Comparison of ENCODE assay signal across 28 mouse cellular contexts in genomic region chr7:24368946-24369345, GRCm38 (mm10). TPM values are rescaled to one million over a fixed set of nuclear protein-coding genes. Genes with fewer than 3 reads are reported as not detected.
A peak's percentile ranks its signal among the peaks of the same experiment; 100 is the strongest.
DNase-seq lines count a peak whose midpoint lies in the region; ATAC-seq and TF ChIP-seq lines count a peak whose summit lies in the region.
"Had no signal": no experiment of that assay in that cellular context is flagged by ENCODE, and none has a peak within 500 bp of the region (broad histone marks: within the 10 kb centered on the region; RNA-seq: fewer than 3 reads in every experiment).

No protein-coding gene starts in this region.

- peak overlapping the region; percentile 97 for H3K27ac ChIP-seq in MEL (ENCODE audit: control insufficient read depth, low read depth, low read length)
- peak overlapping the region; percentile 100 for H3K27ac ChIP-seq in liver, embryonic 16.5 days (ENCODE audit: low read length)
- H3K27ac ChIP-seq: hindbrain, embryonic 13.5 days; left cerebral cortex, adult 2 months; neural tube, embryonic 12.5 days; stomach, embryonic 15.5 days had no signal

- no peak for TF ChIP-seq EP300 in MEL (IDR thresholded peaks at IDR 0.05; ENCODE audit: low read depth in 1 of 2, low read length in 2 of 2)

- TF ChIP-seq POLR2A in MEL (IDR thresholded peaks at IDR 0.05; ENCODE audit: control insufficient read depth in 1 of 2, insufficient read depth in 1 of 2, low read depth in 1 of 2, low read length in 2 of 2, poor library complexity in 1 of 2), result no peak

- no peak for ATAC-seq in erythroblast, adult 5-6 weeks (replicated peaks; ENCODE audit: low FRiP score, poor library complexity, severe bottlenecking)
- no peak for ATAC-seq in liver, embryonic 16.5 days (ENCODE audit: low read depth)
- ATAC-seq: Patski had no signal

- H3K4me1 ChIP-seq in erythroblast, embryonic 14.5 days (ENCODE audit: control insufficient read depth), result peaks cover 93% of the 10 kb centered on the region
- H3K4me1 ChIP-seq in MEL (ENCODE audit: control insufficient read depth in 1 of 2, insufficient read depth in 2 of 2, low read length in 2 of 2), result peaks cover 5 to 56% of the 10 kb centered on the region in 2 experiments; a peak in 3 of 4 replicates
- peaks cover 61% of the 10 kb centered on the region for H3K4me1 ChIP-seq in liver, embryonic 16.5 days (ENCODE audit: control insufficient read depth, low read depth, low read length)

- peaks cover 51% of the 10 kb centered on the region for H3K36me3 ChIP-seq in erythroblast, embryonic 14.5 days (ENCODE audit: control insufficient read depth)
- peaks cover 0 to 7% of the 10 kb centered on the region in 2 experiments; a peak in 2 of 4 replicates for H3K36me3 ChIP-seq in MEL (ENCODE audit: control insufficient read depth in 1 of 2, insufficient read depth in 2 of 2, low read length in 2 of 2)
- no peaks in the 10 kb centered on the region for H3K36me3 ChIP-seq in liver, embryonic 16.5 days (ENCODE audit: control insufficient read depth, insufficient read depth)
- H3K36me3 ChIP-seq: forebrain, embryonic 10.5 days; heart, embryonic 12.5 days; hindbrain, embryonic 13.5 days; neural tube, embryonic 12.5 days; stomach, embryonic 15.5 days had no signal

- no peak overlapping the region for H3K9ac ChIP-seq in MEL (ENCODE audit: control insufficient read depth, low read depth, low read length, poor library complexity, severe bottlenecking)
- H3K9ac ChIP-seq in liver, embryonic 16.5 days (ENCODE audit: low read depth, low read length), result peak overlapping the region; percentile 96
- H3K9ac ChIP-seq: heart, embryonic 12.5 days; hindbrain, embryonic 13.5 days; neural tube, embryonic 12.5 days; stomach, embryonic 15.5 days had no signal

- H3K4me3 ChIP-seq in erythroblast, embryonic 14.5 days (replicated peaks), result peak overlapping the region; percentile 79
- H3K4me3 ChIP-seq in MEL (ENCODE audit: control insufficient read depth in 1 of 2, insufficient read depth in 1 of 2, low read depth in 2 of 2, low read length in 2 of 2), result no peak overlapping the region
- H3K4me3 ChIP-seq in liver, embryonic 16.5 days (ENCODE audit: low read depth, low read length), result peak overlapping the region; percentile 89
- H3K4me3 ChIP-seq: forebrain, embryonic 10.5 days; heart, embryonic 12.5 days; hindbrain, embryonic 13.5 days; left cerebral cortex, adult 2 months; neural tube, embryonic 12.5 days; stomach, embryonic 15.5 days had no signal

- peaks cover 33% of the 10 kb centered on the region for H3K79me2 ChIP-seq in MEL (ENCODE audit: control insufficient read depth, insufficient read depth, low read length, poor library complexity)

- peaks cover 2% of the 10 kb centered on the region; the same call in 1 of the 2 replicates for H3K27me3 ChIP-seq in erythroblast, embryonic 14.5 days (ENCODE audit: control insufficient read depth)
- H3K27me3 ChIP-seq in MEL (ENCODE audit: control insufficient read depth in 1 of 2, insufficient read depth in 2 of 2, low read length in 2 of 2), result no peaks in the 10 kb centered on the region
- H3K27me3 ChIP-seq in liver, embryonic 16.5 days (ENCODE audit: control insufficient read depth, insufficient read depth, low read depth, low read length), result no peaks in the 10 kb centered on the region
- H3K27me3 ChIP-seq: hindbrain, embryonic 13.5 days; neural tube, embryonic 12.5 days; Patski; stomach, embryonic 15.5 days had no signal

- peak overlapping the region; percentile 95 for H3K4me2 ChIP-seq in liver, embryonic 16.5 days (ENCODE audit: low read depth, low read length)
- H3K4me2 ChIP-seq: hindbrain, embryonic 13.5 days; neural tube, embryonic 12.5 days; stomach, embryonic 15.5 days had no signal

- no peak for DNase-seq in MEL (ENCODE audit: low read depth, low spot score)
- DNase-seq in thymus, postnatal 25 days, result peak; percentile 46
- DNase-seq in left cerebral cortex, adult 18-20 months (ENCODE audit: low spot score in 2 of 2), result no peak
- DNase-seq in Muller cell, postnatal 12 days (ENCODE audit: inconsistent ontology term), result no peak
- DNase-seq in retina, postnatal 1 day, result no peak
- DNase-seq: adrenal gland, postnatal 25 days; cerebellum, adult 11-12 months; cerebellum, postnatal 14 days; embryo, embryonic 11 days; heart, adult 11 months; heart, postnatal 14 days; kidney, adult 8-10 months; kidney, postnatal 14 days; left cerebral cortex, postnatal 4 days; lung, adult 18-20 months had no signal

- TF ChIP-seq RAD21 in MEL (IDR thresholded peaks at IDR 0.05; ENCODE audit: low read depth, low read length), result no peak

- WGBS in liver, embryonic 16.5 days (ENCODE audit: insufficient replicate concordance), result 86% methylated on average over 7 of the region's 7 CpGs

- peaks cover 2% of the 10 kb centered on the region; the same call in 1 of the 2 replicates for H3K9me3 ChIP-seq in erythroblast, embryonic 14.5 days (ENCODE audit: control insufficient read depth, low read length)
- no peaks in the 10 kb centered on the region for H3K9me3 ChIP-seq in MEL (replicated peaks; ENCODE audit: insufficient read depth, low read length)
- H3K9me3 ChIP-seq in liver, embryonic 16.5 days (replicated peaks; ENCODE audit: control insufficient read depth, low read length), result no peaks in the 10 kb centered on the region
- H3K9me3 ChIP-seq: forebrain, embryonic 10.5 days; heart, embryonic 12.5 days; hindbrain, embryonic 13.5 days; neural tube, embryonic 12.5 days; stomach, embryonic 15.5 days had no signal

- TF ChIP-seq CTCF in MEL (IDR thresholded peaks at IDR 0.05 in 2 of 3, conservative IDR thresholded peaks at IDR 0.05 in 1 of 3; ENCODE audit: control insufficient read depth in 1 of 3, insufficient read depth in 1 of 3, low read depth in 2 of 3, low read length in 3 of 3, poor library complexity in 1 of 3, severe bottlenecking in 1 of 3), result no peak

TF ChIP-seq in MEL, 35 proteins besides CTCF, POLR2A, EP300 and RAD21:
- no peak for TF ChIP-seq TBP (IDR thresholded peaks at IDR 0.05; ENCODE audit: low read depth, low read length)
- no peak for TF ChIP-seq MAZ (IDR thresholded peaks at IDR 0.05; ENCODE audit: low read depth, low read length)
- TF ChIP-seq SIN3A (IDR thresholded peaks at IDR 0.05; ENCODE audit: low read length), result no peak
- TF ChIP-seq MAX (IDR thresholded peaks at IDR 0.05; ENCODE audit: low read length), result no peak

RNA-seq across cellular contexts. Expression of gene Kcnn4, which starts 1.1 kb away (rescaled TPM):
- polyA plus RNA-seq in erythroblast, embryonic 14.5 days (2012), result 56.1 and 61.3 TPM in 2 replicates
- total RNA-seq in erythroblast, adult 5-6 weeks (2015; ENCODE audit: low replicate concordance), result 102 and 125 TPM in 2 replicates
- total RNA-seq in erythroblast, adult 5-6 weeks (2017; ENCODE audit: low replicate concordance), result 244 and 272 TPM in 2 replicates
- 175 and 256 TPM in 2 replicates for total RNA-seq in MEL (2012; rRNA removed)
- polyA plus RNA-seq in MEL (2012; ENCODE audit: insufficient read depth in 1 of 2, insufficient read length in 2 of 2, low read depth in 1 of 2, low replicate concordance in 2 of 2, missing spikeins in 1 of 2), result 100 to 1,000 TPM in 1 of 2 experiments, not detected in 1; 188 TPM
- 91.9 and 93.4 TPM in 2 replicates for polyA plus RNA-seq in liver, embryonic 16.5 days (2015; fragmentation: Nextera tagmentation; extraction: Ambion mirVana)
- under 1 TPM; 0.19 to 0.45 TPM for total RNA-seq in left cerebral cortex, adult 18-20 months (2021)
- polyA plus RNA-seq: Patski had no signal

RNA-seq across cellular contexts. Expression of gene Lypd5, which starts 19.9 kb away (rescaled TPM):
- 0.02 TPM in 1 of 2 replicates, not detected in the other for polyA plus RNA-seq in erythroblast, embryonic 14.5 days (2012)
- not detected in 2 replicates for total RNA-seq in erythroblast, adult 5-6 weeks (2015; ENCODE audit: low replicate concordance)
- not detected in 2 replicates for total RNA-seq in erythroblast, adult 5-6 weeks (2017; ENCODE audit: low replicate concordance)
- total RNA-seq in MEL (2012; rRNA removed), result not detected in 2 replicates
- not detected for polyA plus RNA-seq in MEL (2012; ENCODE audit: insufficient read depth in 1 of 2, insufficient read length in 2 of 2, low read depth in 1 of 2, low replicate concordance in 2 of 2, missing spikeins in 1 of 2)
- polyA plus RNA-seq in liver, embryonic 16.5 days (2015; fragmentation: Nextera tagmentation; extraction: Ambion mirVana), result not detected in 2 replicates
- total RNA-seq in left cerebral cortex, adult 18-20 months (2021), result not detected
- total RNA-seq: adrenal gland, postnatal 25 days; gastrocnemius, adult 18-20 months; heart, postnatal 14 days; left cerebral cortex, adult 2 months; left cerebral cortex, postnatal 4 days had no signal
- polyA plus RNA-seq: forebrain, embryonic 10.5 days; heart, embryonic 12.5 days; hindbrain, embryonic 13.5 days; intestine, embryonic 14.5 days; neural tube, embryonic 12.5 days; Patski had no signal

RNA-seq across cellular contexts. Expression of gene Smg9, which starts 30.5 kb away (rescaled TPM):
- polyA plus RNA-seq in erythroblast, embryonic 14.5 days (2012), result 16.4 and 18.4 TPM in 2 replicates
- 9.6 and 11.1 TPM in 2 replicates for total RNA-seq in erythroblast, adult 5-6 weeks (2015; ENCODE audit: low replicate concordance)
- total RNA-seq in erythroblast, adult 5-6 weeks (2017; ENCODE audit: low replicate concordance), result 13.3 and 16.0 TPM in 2 replicates
- 47.5 and 54.6 TPM in 2 replicates for total RNA-seq in MEL (2012; rRNA removed)
- polyA plus RNA-seq in MEL (2012; ENCODE audit: insufficient read depth in 1 of 2, insufficient read length in 2 of 2, low read depth in 1 of 2, low replicate concordance in 2 of 2, missing spikeins in 1 of 2), result 10 to 100 TPM in 1 of 2 experiments, not detected in 1; 95.3 TPM
- 12.8 and 14.3 TPM in 2 replicates for polyA plus RNA-seq in liver, embryonic 16.5 days (2015; fragmentation: Nextera tagmentation; extraction: Ambion mirVana)
- total RNA-seq in left cerebral cortex, adult 18-20 months (2021), result 10 to 100 TPM; 40.2 to 43.0 TPM

RNA-seq across cellular contexts. Expression of gene Tescl, which starts 35.2 kb away (rescaled TPM):
- polyA plus RNA-seq in erythroblast, embryonic 14.5 days (2012), result not detected in 2 replicates
- total RNA-seq in erythroblast, adult 5-6 weeks (2015; ENCODE audit: low replicate concordance), result not detected in 2 replicates
- total RNA-seq in erythroblast, adult 5-6 weeks (2017; ENCODE audit: low replicate concordance), result not detected in 2 replicates
- total RNA-seq in MEL (2012; rRNA removed), result not detected in 2 replicates
- polyA plus RNA-seq in MEL (2012; ENCODE audit: insufficient read depth in 1 of 2, insufficient read length in 2 of 2, low read depth in 1 of 2, low replicate concordance in 2 of 2, missing spikeins in 1 of 2), result not detected
- not detected in 2 replicates for polyA plus RNA-seq in liver, embryonic 16.5 days (2015; fragmentation: Nextera tagmentation; extraction: Ambion mirVana)
- not detected for total RNA-seq in left cerebral cortex, adult 18-20 months (2021)
- total RNA-seq: gastrocnemius, adult 18-20 months; heart, postnatal 14 days; left cerebral cortex, adult 2 months had no signal
- polyA plus RNA-seq: embryonic facial prominence, embryonic 14.5 days; heart, embryonic 12.5 days; intestine, embryonic 14.5 days; neural tube, embryonic 12.5 days; Patski; stomach, embryonic 15.5 days had no signal

RNA-seq across cellular contexts. Expression of gene Zfp94, which starts 52.5 kb away (rescaled TPM):
- 0.07 TPM in 1 of 2 replicates, not detected in the other for polyA plus RNA-seq in erythroblast, embryonic 14.5 days (2012)
- 1.0 TPM in 1 of 2 replicates, not detected in the other for total RNA-seq in erythroblast, adult 5-6 weeks (2015; ENCODE audit: low replicate concordance)
- total RNA-seq in erythroblast, adult 5-6 weeks (2017; ENCODE audit: low replicate concordance), result 0.34 and 1.3 TPM in 2 replicates
- total RNA-seq in MEL (2012; rRNA removed), result 5.9 and 6.9 TPM in 2 replicates
- polyA plus RNA-seq in MEL (2012; ENCODE audit: insufficient read depth in 1 of 2, insufficient read length in 2 of 2, low read depth in 1 of 2, low replicate concordance in 2 of 2, missing spikeins in 1 of 2), result 1 to 10 TPM in 1 of 2 experiments, not detected in 1; 5.9 TPM
- polyA plus RNA-seq in liver, embryonic 16.5 days (2015; fragmentation: Nextera tagmentation; extraction: Ambion mirVana), result 1.8 and 2.3 TPM in 2 replicates
- 10 to 100 TPM; 12.2 to 14.1 TPM for total RNA-seq in left cerebral cortex, adult 18-20 months (2021)

Comparison
In these comparisons a context has a peak if more than half of its experiments do, and no peak if none do; other contexts are left out.
1. H3K4me3 ChIP-seq: peak in erythroblast, embryonic 14.5 days (single experiment) and liver, embryonic 16.5 days (single experiment); none in MEL (0 of 2).
2. RNA of gene Kcnn4, which starts 1.1 kb away (total RNA-seq): 175 to 256 TPM in MEL and 102 to 272 TPM in erythroblast, adult 5-6 weeks; 0.19 to 0.45 TPM in left cerebral cortex, adult 18-20 months; every median in the first group is over 10 times any median in the second.